Mouse (Mus musculus) thymus, adult 2 months (tissue): ENCODE results near the gene 4833439L19Rik. TPM values are rescaled to one million over a fixed set of nuclear protein-coding genes. Genes with fewer than 3 reads are reported as not detected.
"Not testable (repeated sequence)": the region's sequence is repeated elsewhere in the genome, so short reads cannot be mapped to it uniquely, and the experiment has no call there.

Source experiments
- DNase-seq: peaks from one replicate; pipeline ENCODE4 v3.0.0; 2021
- H3K27ac ChIP-seq: fragments of 200-500 bp; 2 replicates; pipeline ENCODE4 v1.5.1; 2012; ENCODE audit warnings: low read length, control low read depth; ENCODE audit not compliant: control insufficient read depth, insufficient read depth
- H3K27me3 ChIP-seq: fragments of 200-500 bp; 2 replicates; pipeline ENCODE4 v1.6.1; 2012; ENCODE audit warnings: mild to moderate bottlenecking, low read length, moderate library complexity, mixed read lengths; ENCODE audit not compliant: control insufficient read depth, insufficient read depth
- H3K36me3 ChIP-seq: fragments of 200-500 bp; 2 replicates; pipeline ENCODE4 v1.6.1; 2012; ENCODE audit warnings: mild to moderate bottlenecking, low read length, moderate library complexity; ENCODE audit not compliant: control insufficient read depth, insufficient read depth
- H3K4me1 ChIP-seq: fragments of 200-500 bp; replicated peaks from 2 replicates; pipeline ENCODE4 v1.6.1; 2012; ENCODE audit warnings: low read length; ENCODE audit not compliant: control insufficient read depth, insufficient read depth
- H3K4me3 ChIP-seq: fragments of 200-500 bp; 2 replicates; pipeline ENCODE4 v1.5.1; 2012; ENCODE audit warnings: mild to moderate bottlenecking, low read length, control low read depth, moderate library complexity; ENCODE audit not compliant: control insufficient read depth, insufficient read depth
- CTCF ChIP-seq: fragments of 200-500 bp; IDR thresholded peaks from 2 replicates; pipeline ENCODE4 v1.5.1; 2012; ENCODE audit warnings: mild to moderate bottlenecking, control low read depth, low read length, moderate library complexity, borderline replicate concordance; ENCODE audit not compliant: control insufficient read depth, poor library complexity, insufficient read depth; ENCODE audit errors: extremely low read depth
- POLR2A ChIP-seq: fragments of 200-500 bp; IDR thresholded peaks from 2 replicates; pipeline ENCODE4 v1.6.1; 2012; ENCODE audit warnings: mild to moderate bottlenecking, low read length, control low read depth, moderate library complexity; ENCODE audit not compliant: control insufficient read depth, poor library complexity, insufficient read depth; ENCODE audit errors: extremely low read depth
- WGBS: fragments of 180-500 bp; shearing (Covaris S2); methylation state at CpG from one replicate; pipeline ENCODE4 v1.1.7; 2018; 5-methylcytosine and 5-hydroxymethylcytosine counted together
- polyA plus RNA-seq: library from polyadenylated mRNA; depleted of rRNA; stranded (reverse); fragments of >200 nt; gene quantifications from 2 replicates; pipeline ENCODE4 v1.2.3, GENCODE M21; 2012; rRNA removed

The 4833439L19Rik gene
- polyA plus RNA-seq = 104 and 105 TPM in 2 replicates

DNA sequence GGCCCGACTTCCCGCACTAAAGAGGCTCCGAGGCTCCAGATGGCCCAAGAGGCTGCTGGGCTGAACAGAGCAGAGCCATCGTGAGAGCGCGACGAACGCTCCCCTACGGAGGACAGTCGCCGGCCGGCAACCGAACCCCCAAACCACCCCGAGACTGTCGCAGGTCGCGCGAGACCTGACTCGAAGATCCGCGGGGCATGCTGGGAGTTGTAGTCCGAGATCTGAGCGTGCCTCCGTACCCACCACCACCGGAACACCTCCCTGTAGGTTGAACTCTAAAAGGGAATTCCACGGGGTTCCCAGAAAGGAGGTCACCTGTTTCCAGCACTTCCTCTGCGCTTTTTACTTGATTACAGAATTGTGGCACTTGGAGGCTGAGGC lies at the start of gene 4833439L19Rik:
4833439L19Rik (minus strand) TSS at position 235 of the 381 bp plus-strand sequence.
- peaks cover 12% of the 10 kb centered on the region for H3K4me1 ChIP-seq
- peaks cover 5% of the 10 kb centered on the region for H3K36me3 ChIP-seq
- DNase-seq = peak; percentile 98
- WGBS = under 1% methylated on average over 27 of the region's 27 CpGs
- TF ChIP-seq CTCF (0 out of 2 replicates have a peak, but pooled peaks have one; percentile 10), POLR2A (peak; percentile 91)
- H3K27me3 ChIP-seq = no peaks in the 10 kb centered on the region
- H3K4me3 ChIP-seq = peak within 1 kb of the TSS; percentile 89
- peak within 1 kb of the TSS; percentile 27; the same call in 1 of the 2 replicates for H3K27ac ChIP-seq

DNA sequence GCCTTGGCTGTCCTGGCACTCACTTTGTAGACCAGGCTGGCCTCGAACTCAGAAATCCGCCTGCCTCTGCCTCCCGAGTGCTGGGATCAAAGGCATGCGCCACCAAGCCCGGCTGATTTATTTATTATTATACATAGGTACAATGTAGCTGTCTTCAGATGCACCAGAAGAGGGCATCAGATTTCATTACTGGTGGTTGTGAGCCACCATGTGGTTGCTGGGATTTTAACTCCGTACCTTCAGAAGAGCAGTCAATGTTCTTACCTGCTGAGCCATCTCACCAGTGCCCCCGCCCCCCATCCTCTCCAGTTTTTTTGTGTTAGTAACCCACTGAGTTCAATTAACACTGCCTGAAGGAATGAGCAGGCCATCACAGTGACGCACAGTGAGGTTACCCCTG lies 47.9 kb upstream of the 4833439L19Rik start:
- not testable (repeated sequence) for H3K27me3 ChIP-seq, H3K36me3 ChIP-seq, H3K4me1 ChIP-seq, H3K4me3 ChIP-seq, DNase-seq, H3K27ac ChIP-seq
- 81% methylated on average over 8 of the region's 8 CpGs for WGBS

- 1% methylated on average over 66 of the region's 66 CpGs for WGBS
- no peaks in the 10 kb centered on the region for H3K27me3 ChIP-seq
- peak; percentile 88 for DNase-seq
- H3K27ac ChIP-seq = no peak within 1 kb of the TSS
- H3K36me3 ChIP-seq = no peaks in the 10 kb centered on the region
- TF ChIP-seq CTCF (no peak), POLR2A (no peak)
- peaks cover 7% of the 10 kb centered on the region; the same call in 1 of the 2 replicates for H3K4me1 ChIP-seq
- H3K4me3 ChIP-seq = peak within 1 kb of the TSS; percentile 60
Observed at GRCm38 (mm10) chr13:54610972-54611754, 45.9 kb upstream of the 4833439L19Rik start, which contains the start of gene Cltb. Cltb (minus strand) TSS chr13:54611344.

GRCm38 (mm10) chr13:54610613-54610971 lies 45.4 kb upstream of the 4833439L19Rik start:
- TF ChIP-seq CTCF = no peak
- TF ChIP-seq POLR2A = no peak
- Histone ChIP-seq H3K27ac (no peak overlapping the region), H3K4me3 (peak overlapping the region; percentile 60), H3K36me3 (no peaks in the 10 kb centered on the region), H3K27me3 (no peaks in the 10 kb centered on the region), H3K4me1 (peaks cover 7% of the 10 kb centered on the region; the same call in 1 of the 2 replicates)
- DNase-seq = no peak
- 33% methylated on average over 13 of the region's 13 CpGs for WGBS

- TF ChIP-seq CTCF = no peak
- no peak for TF ChIP-seq POLR2A
- Histone ChIP-seq H3K27ac (no peak overlapping the region), H3K36me3 (no peaks in the 10 kb centered on the region), H3K4me3 (no peak overlapping the region), H3K4me1 (peaks cover 7% of the 10 kb centered on the region; the same call in 1 of the 2 replicates), H3K27me3 (no peaks in the 10 kb centered on the region)
- WGBS = 93% methylated on average over 1 of the region's 1 CpGs
- no peak for DNase-seq
Observed at GRCm38 (mm10) chr13:54609301-54609700, 44.1 kb upstream of the 4833439L19Rik start.

- H3K36me3 ChIP-seq = no peaks in the 10 kb centered on the region
- no peak for DNase-seq
- peaks cover 7% of the 10 kb centered on the region; the same call in 1 of the 2 replicates for H3K4me1 ChIP-seq
- TF ChIP-seq POLR2A (no peak), CTCF (no peak)
- H3K4me3 ChIP-seq = no peak overlapping the region
- 89% methylated on average over 8 of the region's 8 CpGs for WGBS
- H3K27ac ChIP-seq = no peak overlapping the region
- no peaks in the 10 kb centered on the region for H3K27me3 ChIP-seq
Observed at GRCm38 (mm10) chr13:54608666-54609065, 43.4 kb upstream of the 4833439L19Rik start.
